Mouse (Mus musculus): ENCODE measurements at regions not wholly inside any gene's neighbourhood (a gene's known extent, or its start where the extent isn't known, plus 50 kb on each side); places are given as distances from the start of the nearest gene placed in this dataset.

DNA sequence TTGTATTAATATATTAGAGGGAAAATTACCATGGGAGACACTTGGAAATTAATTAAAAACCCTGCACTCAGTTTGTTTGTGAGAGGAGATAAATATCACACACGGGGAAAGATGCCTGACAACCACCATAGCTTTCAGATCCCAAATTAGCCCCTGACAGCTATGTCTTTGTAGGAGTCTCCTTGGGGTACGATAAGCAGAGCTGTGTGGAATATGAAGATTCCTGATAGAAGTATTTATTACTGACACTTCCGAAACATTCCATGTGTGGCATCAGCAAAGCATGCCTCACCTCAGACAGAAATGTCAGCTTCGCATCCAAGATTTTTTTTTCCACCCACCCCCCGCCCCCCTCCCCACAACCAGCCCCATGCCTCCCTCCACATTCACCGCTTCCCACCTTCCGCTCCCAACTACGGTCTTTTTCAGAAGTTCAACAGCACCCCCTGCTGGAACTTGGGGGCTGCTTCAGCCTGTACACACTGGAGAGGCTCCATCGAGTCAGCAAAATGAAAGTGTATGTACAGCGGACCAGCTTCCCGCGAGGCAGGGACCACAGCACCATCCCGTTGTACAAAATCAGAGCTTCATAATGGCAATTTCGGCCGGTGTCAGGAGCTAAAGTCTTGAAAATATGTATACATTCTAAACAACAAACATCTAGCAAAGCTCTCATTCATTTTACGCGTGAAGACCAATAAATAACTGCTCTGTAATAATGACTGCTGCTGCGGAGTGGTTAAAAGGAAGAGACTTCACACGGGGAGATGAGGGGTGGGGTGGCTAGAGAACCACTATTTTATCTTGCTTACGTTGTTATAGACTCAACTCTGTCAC, 66.7 kb downstream of the Rwdd3 start:
- intact Hi-C loops (cut with DNase I), result no loop called here
- DNase-seq, result peak; percentile 38 to 47

DNA sequence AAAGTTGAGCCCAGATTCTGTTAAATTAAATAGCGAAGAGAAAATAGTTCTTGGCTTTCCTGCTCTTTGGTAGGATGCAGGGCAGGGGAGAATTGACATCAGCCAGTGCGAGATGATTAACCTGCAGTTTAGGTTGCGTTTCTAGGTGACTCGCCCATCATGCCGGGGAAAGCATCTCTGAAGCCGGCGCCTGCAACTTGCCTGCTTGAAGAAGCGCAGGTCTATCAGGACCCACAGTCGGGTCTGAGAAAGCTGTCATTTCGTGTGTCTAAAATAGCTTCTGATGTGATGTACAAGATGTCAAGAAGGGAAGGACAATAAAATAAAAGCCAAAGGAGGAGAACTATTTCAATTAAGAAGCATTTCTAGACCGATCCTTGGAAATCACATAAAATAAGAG, 68.6 kb downstream of the Rwdd3 start:
- no peak for DNase-seq
- intact Hi-C loops (cut with DNase I), result no loop called here

DNA sequence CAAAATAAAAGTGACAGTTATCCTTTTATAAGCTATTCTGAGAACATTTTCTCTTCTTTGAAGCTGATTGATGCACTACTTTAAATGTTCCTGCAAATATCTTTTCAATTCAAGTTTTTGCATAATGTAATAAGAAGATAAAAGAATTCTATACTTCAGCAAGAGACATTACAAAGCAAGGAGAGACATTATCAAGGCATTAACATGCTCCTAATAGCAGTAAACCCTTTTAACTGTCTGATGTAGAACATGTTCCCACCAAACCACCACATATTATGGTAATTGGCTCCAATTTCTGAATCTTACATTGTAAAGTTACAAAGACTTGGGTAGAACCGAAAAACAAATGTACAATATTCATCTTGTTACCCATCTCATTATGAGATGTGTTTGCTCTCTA, 69.4 kb downstream of the Rwdd3 start:
- DNase-seq, result no peak
- intact Hi-C loops (cut with DNase I), result no loop called here

GRCm38 (mm10) chr3:121100211-121100860, 71.2 kb downstream of the Rwdd3 start:
- DNase-seq, result no peak
- intact Hi-C loops (cut with DNase I), result no loop called here

GRCm38 (mm10) chr3:121093509-121093908, 78.0 kb downstream of the Rwdd3 start:
- intact Hi-C loops (cut with DNase I), result no loop called here
- peak in 1 of 2 experiments; percentile 8 for DNase-seq

DNA sequence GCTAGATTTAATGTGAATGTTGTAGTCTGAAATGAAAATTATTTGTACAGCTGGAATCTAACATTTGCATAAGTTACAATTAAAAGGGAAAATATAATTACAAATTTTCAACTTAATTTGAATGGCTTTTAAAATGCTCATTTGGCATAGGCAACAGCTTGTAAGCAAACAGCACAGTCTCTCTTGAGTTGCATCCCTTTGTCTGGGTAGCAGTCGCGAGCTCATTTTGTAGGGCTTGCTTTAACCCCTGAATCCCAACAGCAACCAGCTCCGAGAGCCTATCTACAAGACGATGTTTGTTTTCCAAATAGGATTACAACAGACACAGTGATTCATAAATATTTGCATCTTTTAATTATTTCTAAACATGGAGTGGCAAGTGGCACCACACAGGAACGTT, 82.8 kb downstream of the Rwdd3 start:
- no peak for DNase-seq
- intact Hi-C loops (cut with DNase I), result no loop called here

DNA sequence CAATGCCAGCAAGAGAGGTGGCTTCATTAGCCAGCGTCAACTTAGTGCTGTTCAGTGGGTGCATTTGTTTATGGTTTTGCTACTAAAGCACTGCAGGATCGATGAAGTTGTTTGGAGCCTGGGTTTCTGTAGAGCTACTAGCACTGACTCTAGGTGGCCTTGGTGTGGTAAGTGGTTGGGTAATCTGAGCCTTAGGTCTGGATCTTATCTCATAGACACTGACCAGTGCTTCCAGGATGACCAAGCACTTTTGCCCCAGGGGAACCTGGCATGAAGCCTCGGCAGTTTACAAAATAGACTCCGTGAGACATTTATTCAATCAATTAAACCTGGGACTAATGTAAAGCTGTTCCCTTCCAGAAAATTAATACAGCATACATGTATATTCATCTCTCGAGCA, 102.8 kb downstream of the Rwdd3 start:
- no peak for DNase-seq
- intact Hi-C loops (cut with DNase I), result no loop called here

GRCm38 (mm10) chr3:121035904-121036549, 135.5 kb downstream of the Rwdd3 start:
- intact Hi-C loops (cut with DNase I), result no loop called here
- no peak for DNase-seq

GRCm38 (mm10) chr3:121025546-121026157, 145.8 kb downstream of the Rwdd3 start:
- DNase-seq, result no peak
- intact Hi-C loops (cut with DNase I), result no loop called here

GRCm38 (mm10) chr3:121024810-121025209, 146.7 kb downstream of the Rwdd3 start:
- intact Hi-C loops (cut with DNase I), result no loop called here

DNA sequence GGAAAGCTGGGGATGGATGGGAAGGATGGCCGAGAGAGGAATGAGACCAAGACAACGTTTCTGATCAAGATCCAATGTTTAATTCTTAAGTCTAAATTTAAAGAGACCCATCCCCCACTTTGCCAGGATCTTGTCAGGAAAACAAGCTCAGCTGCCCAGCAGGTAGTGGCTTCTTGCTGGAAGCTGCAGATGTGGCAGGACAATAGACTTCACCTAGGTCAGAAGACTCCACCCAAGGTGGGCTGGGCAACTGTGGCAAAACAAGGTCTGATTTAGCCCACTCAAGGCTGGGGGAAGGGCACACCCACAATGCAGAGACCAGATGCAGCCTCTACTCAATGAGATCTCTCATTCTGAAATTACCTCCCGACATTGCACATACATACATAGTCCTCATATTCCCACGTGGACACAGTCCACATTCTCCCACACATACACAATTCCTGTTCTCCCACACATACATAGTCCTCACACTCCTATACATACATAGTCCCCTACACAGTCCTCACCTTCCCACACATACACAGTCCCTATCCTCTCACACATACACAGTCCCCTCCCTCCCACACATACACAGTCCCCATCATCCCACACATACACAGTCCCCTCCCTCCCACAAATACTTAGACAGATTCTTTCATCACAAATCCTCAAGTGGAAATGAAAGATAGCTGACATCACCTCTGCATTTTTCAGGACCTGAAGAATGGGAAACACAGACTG, 150.2 kb downstream of the Rwdd3 start:
- no peak for DNase-seq
- intact Hi-C loops (cut with DNase I), result no loop called here

More at GRCm38 (mm10) chr3:121024810-121025209, 146.7 kb downstream of the Rwdd3 start:
- no peak for DNase-seq

DNA sequence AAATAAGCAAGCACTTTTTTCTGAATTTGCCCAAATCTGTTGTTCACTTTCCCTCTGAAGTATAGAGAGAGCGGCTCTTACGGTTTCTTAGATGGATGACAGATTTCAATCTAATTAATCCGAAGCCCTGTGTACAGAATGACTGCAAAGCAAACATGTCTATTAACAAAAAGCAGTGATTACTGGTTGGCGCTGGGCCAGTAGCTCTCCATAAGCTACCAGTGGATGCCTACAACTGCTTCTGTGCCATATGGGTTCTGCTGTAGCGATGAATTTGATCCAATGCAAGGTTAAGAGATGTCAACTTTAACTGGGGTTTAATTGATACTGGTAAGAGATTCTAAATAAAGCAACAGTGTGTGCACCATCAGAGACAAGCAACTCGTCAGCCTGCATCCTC, 162.3 kb downstream of the Rwdd3 start:
- DNase-seq, result no peak
- intact Hi-C loops (cut with DNase I), result no loop called here

- DNase-seq, result no peak
- intact Hi-C loops (cut with DNase I), result no loop called here
Observed at GRCm38 (mm10) chr3:120983556-120984270, 187.8 kb downstream of the Rwdd3 start.

DNA sequence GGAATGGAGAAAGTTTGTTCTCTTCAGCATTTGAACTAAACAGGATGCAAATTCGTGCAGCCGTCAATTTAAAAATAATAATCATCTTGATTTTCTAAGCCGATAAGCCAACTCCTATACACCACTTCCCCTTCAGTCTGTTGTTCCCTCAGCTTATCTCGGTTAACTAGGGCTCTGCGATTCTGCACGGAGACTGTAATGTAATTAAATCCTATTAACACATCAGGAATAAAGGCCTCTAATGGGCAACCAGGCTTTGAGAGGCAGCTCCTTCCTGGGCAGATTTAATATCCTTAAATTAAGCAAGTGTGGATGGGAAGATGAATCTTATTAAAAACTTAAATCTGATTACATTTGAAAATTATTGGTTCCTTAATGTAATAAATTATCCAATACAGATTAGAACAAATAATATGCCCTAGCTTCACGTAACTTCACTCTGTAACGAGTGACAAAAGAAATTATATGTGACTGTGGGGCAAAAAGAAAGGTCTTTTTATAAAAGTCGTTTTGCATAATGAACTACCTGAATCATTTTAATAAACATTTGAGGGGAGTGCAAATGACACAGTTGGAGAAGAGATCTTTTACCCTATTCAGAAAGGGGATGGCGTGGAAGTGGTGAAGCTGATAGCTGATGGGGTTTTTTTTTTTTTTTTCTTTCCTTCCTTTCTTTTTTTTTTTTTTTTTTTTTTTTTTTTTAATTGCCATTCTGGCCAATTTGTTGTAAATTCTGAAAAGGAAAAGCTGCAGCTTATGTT, 188.5 kb downstream of the Rwdd3 start:
- intact Hi-C loops (cut with DNase I), result no loop called here

GRCm38 (mm10) chr3:120982218-120982617, 189.3 kb downstream of the Rwdd3 start:
- intact Hi-C loops (cut with DNase I), result no loop called here
- DNase-seq, result no peak

More for the DNA sequence above, 188.5 kb downstream of the Rwdd3 start:
- no peak for DNase-seq

DNA sequence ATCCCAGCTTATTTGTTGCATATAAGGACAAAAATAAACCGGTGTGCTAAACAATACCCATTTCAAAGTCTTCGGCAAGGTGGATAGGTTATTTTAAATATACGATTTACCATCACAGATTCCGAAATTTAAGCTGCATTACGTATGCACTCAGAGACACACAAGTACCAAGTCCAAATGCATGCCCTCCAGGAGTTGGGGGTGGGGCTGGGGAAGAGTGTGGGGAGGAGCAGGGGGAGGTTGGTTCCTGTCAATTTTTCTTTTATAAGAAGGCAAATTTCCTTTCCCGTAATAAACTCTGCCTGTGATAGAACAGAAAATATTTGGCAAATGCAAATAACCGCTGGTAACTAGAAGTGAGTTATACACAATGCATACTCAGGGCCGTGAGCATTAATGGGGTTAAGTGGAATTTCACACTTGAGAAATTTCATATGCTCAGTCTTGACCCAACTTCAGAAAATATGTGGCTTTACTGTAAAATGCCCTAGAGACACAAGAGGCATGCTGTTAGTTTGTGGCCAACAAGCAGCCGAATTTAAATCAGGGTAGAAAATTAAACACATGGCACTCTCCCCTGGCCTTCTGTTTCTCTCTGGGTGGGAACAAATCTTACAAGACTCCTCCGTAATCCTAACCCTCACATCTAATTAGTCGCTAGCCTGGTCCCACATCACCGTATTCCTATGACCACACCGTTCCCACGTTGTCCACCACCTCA, 200.6 kb downstream of the Rwdd3 start:
- intact Hi-C loops (cut with DNase I), result no loop called here

DNA sequence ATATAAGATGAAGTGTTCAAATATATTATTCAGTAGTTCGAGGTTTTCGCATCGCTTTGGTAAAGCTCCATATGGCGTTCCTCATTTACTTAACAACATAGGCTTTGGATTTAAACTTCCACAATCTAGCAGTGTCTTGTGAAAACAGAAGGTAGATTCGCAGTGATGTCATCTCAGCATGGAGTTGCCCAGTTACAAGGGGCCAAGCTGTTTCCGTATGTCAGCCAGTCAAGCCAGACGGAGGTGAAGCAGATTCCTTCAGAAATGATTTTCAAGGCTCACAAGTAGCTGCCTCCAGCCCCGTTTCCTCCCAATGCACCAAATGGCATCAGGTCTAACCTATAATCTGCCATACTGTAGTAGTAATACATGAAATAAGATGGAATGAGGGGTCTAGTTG, 224.6 kb downstream of the Rwdd3 start:
- intact Hi-C loops (cut with DNase I), result no loop called here
- no peak for DNase-seq

More for the DNA sequence above, 200.6 kb downstream of the Rwdd3 start:
- DNase-seq, result no peak

DNA sequence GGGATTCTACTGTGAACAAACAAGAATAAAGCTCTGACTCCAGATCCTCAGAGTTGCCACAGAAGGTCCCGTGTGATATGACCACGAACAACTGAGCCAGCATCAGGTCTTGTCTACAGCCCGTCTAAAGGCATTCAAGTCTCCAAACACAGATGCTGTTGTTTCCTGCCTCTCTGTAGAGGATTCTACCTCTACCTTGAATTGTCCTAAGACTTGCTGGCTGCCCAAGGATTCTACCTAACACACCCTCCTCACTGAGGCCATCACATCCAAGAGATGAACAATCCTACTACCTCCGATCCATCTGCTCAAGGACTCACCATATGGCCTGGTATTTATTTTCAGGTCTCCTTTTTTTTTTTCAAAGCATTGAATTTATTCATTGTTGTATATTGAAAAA, 237.1 kb downstream of the Rwdd3 start:
- intact Hi-C loops (cut with DNase I), result no loop called here
- no peak for DNase-seq

DNA sequence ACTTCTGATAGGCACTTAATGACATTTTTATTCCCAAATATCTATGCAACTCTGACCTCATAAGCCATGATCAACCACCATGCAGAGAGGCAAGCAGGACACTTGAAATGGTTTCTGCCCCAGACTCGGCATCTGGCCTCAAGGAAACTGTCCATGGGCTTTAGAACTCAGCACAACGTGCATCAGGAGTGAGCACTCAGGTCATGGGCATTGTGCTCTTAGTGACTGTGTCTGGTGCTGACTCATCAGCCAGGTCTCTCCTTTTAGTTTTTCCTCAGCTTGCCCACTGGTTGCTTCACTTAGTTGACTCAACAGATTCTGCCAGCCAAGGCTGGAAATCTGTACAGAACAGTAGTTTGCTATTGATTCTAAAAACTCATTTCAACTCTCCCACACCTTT, 251.1 kb downstream of the Rwdd3 start:
- intact Hi-C loops (cut with DNase I), result no loop called here
- no peak for DNase-seq

Measured in heart, postnatal 36 days (tissue).